Mouse (Mus musculus) v-Abl transformed pro-B cells (cell line): ENCODE data around the gene Spry2.

ENCODE experiments used
- in situ Hi-C, 2 experiments: fragments of 400-800 bp; cut with MboI; formaldehyde crosslinking; loops; one replicate each; pipeline ENCODE4 v1.15.1; 2025; ENCODE audit not compliant: unreplicated experiment in 2 of 2

The Spry2 gene

GRCm38 (mm10) chr14:105894971-105895873 lies 1.4 kb downstream of the Spry2 start:
- in situ Hi-C loops, result loop anchor here (10.0 to 25.0 kb wide), 3 partner anchors 710 to 1383 kb away; partner anchors contain the start of gene Rnf219 (in 2 of the 2)

GRCm38 (mm10) chr14:105893623-105893995 lies 3.0 kb downstream of the Spry2 start:
- in situ Hi-C loops, result loop anchor here (10.0 to 25.0 kb wide), 3 partner anchors 709 to 1381 kb away; partner anchors contain the start of gene Rnf219 (in 2 of the 2)

GRCm38 (mm10) chr14:105892941-105893622 lies 3.5 kb downstream of the Spry2 start:
- in situ Hi-C loops, result loop anchor here (10.0 to 25.0 kb wide), 3 partner anchors 708 to 1381 kb away; partner anchors contain the start of gene Rnf219 (in 2 of the 2)

- in situ Hi-C loops, result loop anchor here (10.0 to 25.0 kb wide), 3 partner anchors 706 to 1378 kb away; partner anchors contain the start of gene Rnf219 (in 2 of the 2)
Measured at GRCm38 (mm10) chr14:105890516-105891231, 5.9 kb downstream of the Spry2 start.

- in situ Hi-C loops, result loop anchor here in 1 of 2 experiments (25.0 kb wide), 1 partner anchor 1375 kb away; the partner anchor contains the start of gene Rnf219
Measured at GRCm38 (mm10) chr14:105886643-105887374, 9.8 kb downstream of the Spry2 start.

DNA sequence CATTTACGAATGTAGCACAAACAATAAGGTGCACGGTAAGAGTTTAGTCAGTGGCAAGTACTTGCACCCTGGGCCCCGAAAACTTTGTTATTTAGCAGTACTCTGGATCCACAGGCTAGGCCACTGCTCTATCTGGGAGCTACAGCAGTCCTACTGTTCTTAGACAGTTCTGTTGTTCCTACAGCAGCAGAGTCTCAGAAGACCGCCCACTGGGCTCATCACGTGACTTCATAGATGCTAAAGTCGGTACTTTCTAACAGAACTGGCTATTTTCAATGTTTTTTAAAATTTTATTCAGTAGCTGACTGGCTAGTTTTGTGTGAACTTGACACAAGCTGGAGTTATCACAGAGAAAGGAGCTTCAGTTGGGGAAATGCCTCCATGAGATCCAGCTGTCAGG lies 11.4 kb downstream of the Spry2 start:
- in situ Hi-C loops, result loop anchor here in 1 of 2 experiments (25.0 kb wide), 1 partner anchor 1373 kb away; the partner anchor contains the start of gene Rnf219

GRCm38 (mm10) chr14:105883215-105883614 lies 13.4 kb downstream of the Spry2 start:
- in situ Hi-C loops, result loop anchor here in 1 of 2 experiments (25.0 kb wide), 1 partner anchor 1371 kb away; the partner anchor contains the start of gene Rnf219

DNA sequence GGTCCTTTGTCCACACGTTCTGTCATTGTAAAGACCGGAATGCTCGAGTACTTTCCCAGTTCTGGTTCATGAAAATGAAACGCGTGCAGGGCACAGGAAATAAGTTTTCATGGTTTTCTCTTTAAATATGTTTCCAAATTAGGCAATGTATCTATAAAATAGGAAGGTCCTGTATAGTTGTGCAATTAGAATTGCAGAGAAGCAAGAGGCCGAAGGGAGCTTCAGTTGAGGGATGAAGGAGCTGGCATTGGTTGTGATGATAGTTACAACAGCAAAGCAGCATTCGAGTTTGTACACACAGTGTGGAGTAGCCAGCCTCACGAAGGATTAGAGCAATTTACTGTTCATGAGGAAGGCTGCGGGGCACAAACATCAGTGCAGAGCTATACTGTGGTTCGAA lies 18.3 kb downstream of the Spry2 start:
- in situ Hi-C loops, result loop anchor here in 1 of 2 experiments (25.0 kb wide), 1 partner anchor 1366 kb away; the partner anchor contains the start of gene Rnf219

DNA sequence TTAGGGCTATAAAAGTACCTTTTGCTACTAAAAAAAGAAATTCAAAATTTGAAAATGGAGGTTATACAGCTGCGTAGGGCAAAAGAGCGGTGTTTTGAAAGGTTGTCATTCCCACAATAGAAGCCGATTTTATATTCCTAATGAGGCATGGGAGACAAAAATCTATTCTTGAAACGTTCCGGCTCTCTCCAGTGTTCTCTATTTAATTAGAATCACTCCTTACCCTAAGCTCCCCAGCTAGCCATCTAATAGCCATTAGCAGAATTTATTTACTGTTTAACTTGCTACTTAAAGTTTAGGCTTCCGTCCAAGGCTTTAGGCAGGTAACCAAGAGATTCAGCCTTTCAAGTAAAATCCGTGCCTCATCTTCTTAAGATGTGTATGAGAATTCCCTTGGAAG lies 20.2 kb downstream of the Spry2 start:
- in situ Hi-C loops, result loop anchor here in 1 of 2 experiments (25.0 kb wide), 1 partner anchor 1364 kb away; the partner anchor contains the start of gene Rnf219

- in situ Hi-C loops, result no loop called here
Measured at GRCm38 (mm10) chr14:105870370-105870936, 26.2 kb downstream of the Spry2 start.

GRCm38 (mm10) chr14:105865381-105865938 lies 31.2 kb downstream of the Spry2 start:
- in situ Hi-C loops, result no loop called here

DNA sequence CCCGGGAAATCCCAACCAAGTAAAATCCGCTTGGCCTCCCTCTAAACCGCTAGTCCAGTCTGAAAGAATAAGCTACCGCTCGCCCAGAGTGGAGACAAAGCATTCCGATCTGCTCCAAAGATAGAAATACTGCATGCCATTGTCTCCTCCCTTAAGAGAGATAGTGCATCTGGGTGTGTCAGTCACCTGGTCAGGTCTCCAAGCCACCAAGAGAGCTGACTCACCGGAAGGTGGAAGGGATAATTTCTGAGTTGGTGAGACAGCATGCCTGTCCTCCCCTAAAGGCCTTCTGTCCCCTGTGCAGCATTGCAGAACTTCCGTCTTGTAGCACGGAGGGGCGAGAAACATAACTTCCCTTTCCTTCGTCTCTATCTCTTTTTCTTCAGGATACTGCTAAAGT lies 34.4 kb downstream of the Spry2 start:
- in situ Hi-C loops, result no loop called here

DNA sequence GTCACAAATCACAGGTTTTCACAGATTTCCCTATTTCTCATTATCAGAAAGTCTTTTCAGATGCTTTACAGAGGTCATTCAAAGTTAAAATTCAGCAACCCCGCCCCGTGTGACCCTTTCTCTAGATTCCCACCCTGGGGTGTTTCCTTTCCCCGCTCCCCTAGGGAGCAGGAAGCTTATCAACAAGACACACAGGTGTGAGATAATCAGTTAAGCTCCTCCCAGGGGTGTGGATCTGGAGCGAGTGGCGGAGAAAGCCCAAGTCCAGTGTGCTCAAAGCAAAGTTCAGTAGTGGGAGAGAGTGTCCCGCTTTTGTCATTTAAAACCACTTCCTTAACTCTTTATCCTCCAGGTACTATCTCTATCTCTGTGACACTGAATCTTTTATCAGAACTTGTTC lies 35.7 kb downstream of the Spry2 start:
- in situ Hi-C loops, result no loop called here

DNA sequence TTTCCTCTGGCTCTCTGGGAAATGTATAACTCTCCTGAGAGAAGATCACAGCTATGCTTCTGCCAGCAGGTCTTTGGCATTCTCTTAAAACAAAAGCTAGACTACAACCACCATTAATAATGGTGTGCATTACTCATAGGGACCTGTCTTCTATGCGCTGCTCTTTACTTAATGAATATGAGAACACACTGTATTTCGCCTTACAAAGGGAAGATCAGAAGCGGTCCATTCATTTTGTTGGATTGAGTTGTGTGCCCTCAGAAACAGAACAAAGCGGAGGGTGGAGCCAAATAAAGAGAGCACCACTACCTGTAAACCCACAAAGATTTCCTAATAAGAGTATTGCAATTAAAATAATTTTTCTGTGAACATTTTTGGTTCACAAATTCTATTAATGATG lies 36.3 kb downstream of the Spry2 start:
- in situ Hi-C loops, result no loop called here

DNA sequence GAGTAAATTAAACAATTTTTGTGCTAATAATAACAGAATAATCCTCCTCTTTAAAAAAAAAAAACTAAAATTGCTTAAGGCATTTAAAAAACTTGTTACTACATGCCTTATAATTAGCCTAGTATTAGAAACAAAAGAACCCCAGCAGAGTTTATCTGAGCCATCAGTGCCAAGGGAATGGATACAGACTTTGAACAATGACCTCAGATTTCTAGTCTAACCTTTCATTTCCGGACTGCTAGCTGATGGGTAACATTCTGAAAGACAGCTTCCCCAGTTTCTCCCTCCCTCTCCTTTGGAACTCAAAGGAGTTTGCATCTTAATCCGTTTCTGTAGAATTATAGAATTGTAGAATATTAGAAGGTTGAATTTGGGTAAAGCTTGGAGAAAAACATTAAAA lies 36.7 kb downstream of the Spry2 start:
- in situ Hi-C loops, result no loop called here

DNA sequence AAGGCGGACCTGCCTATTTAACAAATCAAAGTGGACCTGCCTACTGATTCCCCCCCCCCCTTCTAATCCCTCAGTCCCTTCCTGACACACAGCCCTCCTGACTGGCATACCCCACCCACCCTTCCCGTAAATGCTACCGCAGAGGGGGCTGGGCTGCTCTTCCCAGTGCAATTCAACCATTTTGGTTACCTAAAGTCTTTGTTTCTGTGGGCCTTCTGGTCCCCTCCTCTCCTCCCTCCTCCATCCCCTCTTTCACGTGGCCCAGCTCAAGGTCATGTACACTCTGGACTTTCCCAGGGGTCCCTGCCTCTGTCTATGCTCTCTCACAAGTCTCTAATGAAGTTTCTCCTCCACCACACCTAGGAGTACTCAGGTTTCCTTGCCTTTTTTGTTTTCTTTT lies 37.3 kb downstream of the Spry2 start:
- in situ Hi-C loops, result no loop called here

- in situ Hi-C loops, result no loop called here
Measured at GRCm38 (mm10) chr14:105858935-105859334, 37.7 kb downstream of the Spry2 start.

DNA sequence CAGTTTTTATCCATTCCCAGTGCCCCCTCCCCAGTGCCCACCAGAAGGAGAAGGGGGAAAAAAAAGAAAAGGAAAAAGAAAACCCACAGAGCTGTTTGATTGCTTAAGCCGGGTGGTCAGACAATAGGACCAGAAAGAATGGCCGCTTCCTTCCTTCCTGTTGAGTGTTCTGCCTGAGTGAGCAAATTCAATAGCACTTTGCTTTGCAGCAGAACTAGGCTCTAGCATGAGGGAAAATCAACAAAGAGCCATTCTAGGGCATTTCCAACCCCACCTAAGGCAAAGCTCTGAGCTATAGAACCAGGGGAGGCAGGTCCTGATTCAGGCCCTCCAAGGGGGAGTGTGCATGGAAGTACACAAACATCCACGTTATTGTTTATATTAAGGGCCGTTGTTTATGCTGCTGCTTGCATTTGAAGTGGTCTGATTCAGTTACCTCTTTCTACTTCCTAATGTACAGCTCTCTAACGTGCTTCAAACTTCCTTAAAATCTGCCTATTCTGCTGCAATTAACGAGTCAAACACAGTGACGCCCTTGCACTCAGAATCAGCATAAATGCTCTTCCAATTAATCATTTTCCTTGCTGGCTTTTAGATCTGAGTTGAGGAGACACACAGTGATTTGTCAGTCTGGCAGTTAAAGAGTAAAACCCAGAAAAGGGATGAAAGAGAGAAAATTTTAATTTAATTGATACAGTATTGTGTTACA lies 45.1 kb downstream of the Spry2 start:
- in situ Hi-C loops, result no loop called here
